Mouse (Mus musculus): ENCODE measurements at regions not wholly inside any gene's neighbourhood (a gene's known extent, or its start where the extent isn't known, plus 50 kb on each side); places are given as distances from the start of the nearest gene placed in this dataset.
A peak's percentile ranks its signal among the peaks of the same experiment; 100 is the strongest.

- no peak overlapping the region for H3K27ac ChIP-seq
- no peak overlapping the region for H3K4me3 ChIP-seq
- 87% methylated on average over 17 of the region's 17 CpGs for WGBS
- no peak overlapping the region for H3K4me2 ChIP-seq
- H3K4me1 ChIP-seq (replicated peaks): peaks cover 26% of the 10 kb centered on the region
- no peaks in the 10 kb centered on the region for H3K9me3 ChIP-seq (replicated peaks)
- no peak overlapping the region for H3K9ac ChIP-seq
- H3K27me3 ChIP-seq: no peaks in the 10 kb centered on the region
- no peaks in the 10 kb centered on the region for H3K36me3 ChIP-seq
- ATAC-seq (replicated peaks; ENCODE audit: insufficient number of reproducible peaks, insufficient read depth, low FRiP score, low read depth): no peak
These were observed 83.1 kb downstream of the S1pr1 start for GRCm38 (mm10) chr3:115631573-115632416.

GRCm38 (mm10) chr3:115622920-115623319, 92.0 kb downstream of the S1pr1 start:
- no peaks in the 10 kb centered on the region for H3K36me3 ChIP-seq
- 83% methylated on average over 3 of the region's 3 CpGs for WGBS
- no peak overlapping the region for H3K4me3 ChIP-seq
- peak overlapping the region; percentile 85 for H3K27ac ChIP-seq
- H3K27me3 ChIP-seq: no peaks in the 10 kb centered on the region
- H3K4me1 ChIP-seq (replicated peaks): peaks cover 9% of the 10 kb centered on the region; the same call in 1 of the 2 replicates
- H3K9me3 ChIP-seq (replicated peaks): no peaks in the 10 kb centered on the region
- no peak overlapping the region for H3K9ac ChIP-seq
- no peak for ATAC-seq (replicated peaks; ENCODE audit: insufficient number of reproducible peaks, insufficient read depth, low FRiP score, low read depth)
- H3K4me2 ChIP-seq: no peak overlapping the region

- Histone ChIP-seq H3K4me3 (no peak overlapping the region), H3K27me3 (no peaks in the 10 kb centered on the region), H3K4me1 (replicated peaks) (peaks cover 6% of the 10 kb centered on the region; the same call in 1 of the 2 replicates), H3K9ac (no peak overlapping the region), H3K4me2 (no peak overlapping the region), H3K9me3 (replicated peaks) (no peaks in the 10 kb centered on the region), H3K36me3 (no peaks in the 10 kb centered on the region), H3K27ac (peak overlapping the region; percentile 85)
- ATAC-seq (replicated peaks; ENCODE audit: insufficient number of reproducible peaks, insufficient read depth, low FRiP score, low read depth): peak; percentile 58
- WGBS: 33% methylated on average over 2 of the region's 2 CpGs
These were observed 92.6 kb downstream of the S1pr1 start for GRCm38 (mm10) chr3:115622300-115622699.

GRCm38 (mm10) chr3:115619970-115620369, 94.9 kb downstream of the S1pr1 start:
- Histone ChIP-seq H3K27ac (peak overlapping the region; percentile 85), H3K9me3 (replicated peaks) (no peaks in the 10 kb centered on the region), H3K4me1 (replicated peaks) (peaks cover 6% of the 10 kb centered on the region; the same call in 1 of the 2 replicates), H3K4me3 (no peak overlapping the region), H3K4me2 (no peak overlapping the region), H3K27me3 (no peaks in the 10 kb centered on the region), H3K36me3 (no peaks in the 10 kb centered on the region), H3K9ac (no peak overlapping the region)
- WGBS: 28% methylated on average over 3 of the region's 3 CpGs
- ATAC-seq (replicated peaks; ENCODE audit: insufficient number of reproducible peaks, insufficient read depth, low FRiP score, low read depth): peak; percentile 91

- H3K27ac ChIP-seq: no peak overlapping the region
- H3K4me2 ChIP-seq: no peak overlapping the region
- no peaks in the 10 kb centered on the region for H3K27me3 ChIP-seq
- WGBS: 36% methylated on average over 7 of the region's 7 CpGs
- H3K9me3 ChIP-seq (replicated peaks): no peaks in the 10 kb centered on the region
- no peak overlapping the region for H3K4me3 ChIP-seq
- ATAC-seq (replicated peaks; ENCODE audit: insufficient number of reproducible peaks, insufficient read depth, low FRiP score, low read depth): no peak
- H3K9ac ChIP-seq: no peak overlapping the region
- no peaks in the 10 kb centered on the region; the same call in 1 of the 2 replicates for H3K4me1 ChIP-seq (replicated peaks)
- H3K36me3 ChIP-seq: no peaks in the 10 kb centered on the region
These were observed 98.8 kb downstream of the S1pr1 start for GRCm38 (mm10) chr3:115615994-115616598.

- ATAC-seq (replicated peaks; ENCODE audit: insufficient number of reproducible peaks, insufficient read depth, low FRiP score, low read depth): no peak
- H3K9ac ChIP-seq: no peak overlapping the region
These were observed 102.0 kb downstream of the S1pr1 start for GRCm38 (mm10) chr3:115612859-115613258.

GRCm38 (mm10) chr3:115608087-115608486, 106.8 kb downstream of the S1pr1 start:
- WGBS: 84% methylated on average over 5 of the region's 5 CpGs
- ATAC-seq (replicated peaks; ENCODE audit: insufficient number of reproducible peaks, insufficient read depth, low FRiP score, low read depth): no peak

More at GRCm38 (mm10) chr3:115612859-115613258, 102.0 kb downstream of the S1pr1 start:
- 82% methylated on average over 6 of the region's 6 CpGs for WGBS
- H3K27me3 ChIP-seq: no peaks in the 10 kb centered on the region
- H3K4me2 ChIP-seq: no peak overlapping the region
- H3K4me3 ChIP-seq: no peak overlapping the region
- no peaks in the 10 kb centered on the region for H3K9me3 ChIP-seq (replicated peaks)
- H3K27ac ChIP-seq: no peak overlapping the region
- no peaks in the 10 kb centered on the region for H3K36me3 ChIP-seq
- H3K4me1 ChIP-seq (replicated peaks): no peaks in the 10 kb centered on the region

GRCm38 (mm10) chr3:115604734-115605279, 110.1 kb downstream of the S1pr1 start:
- Histone ChIP-seq H3K9ac (no peak overlapping the region), H3K27ac (no peak overlapping the region), H3K4me2 (no peak overlapping the region), H3K9me3 (replicated peaks) (no peaks in the 10 kb centered on the region), H3K27me3 (no peaks in the 10 kb centered on the region), H3K4me3 (no peak overlapping the region), H3K4me1 (replicated peaks) (no peaks in the 10 kb centered on the region), H3K36me3 (no peaks in the 10 kb centered on the region)
- no peak for ATAC-seq (replicated peaks; ENCODE audit: insufficient number of reproducible peaks, insufficient read depth, low FRiP score, low read depth)
- 65% methylated on average over 5 of the region's 5 CpGs for WGBS

More at GRCm38 (mm10) chr3:115608087-115608486, 106.8 kb downstream of the S1pr1 start:
- Histone ChIP-seq H3K36me3 (no peaks in the 10 kb centered on the region), H3K9ac (no peak overlapping the region), H3K27ac (no peak overlapping the region), H3K4me1 (replicated peaks) (no peaks in the 10 kb centered on the region), H3K4me2 (no peak overlapping the region), H3K9me3 (replicated peaks) (no peaks in the 10 kb centered on the region), H3K4me3 (no peak overlapping the region), H3K27me3 (no peaks in the 10 kb centered on the region)

- ATAC-seq (replicated peaks; ENCODE audit: insufficient number of reproducible peaks, insufficient read depth, low FRiP score, low read depth): no peak
- Histone ChIP-seq H3K36me3 (no peaks in the 10 kb centered on the region), H3K9me3 (replicated peaks) (no peaks in the 10 kb centered on the region), H3K4me2 (no peak overlapping the region), H3K27ac (no peak overlapping the region), H3K4me1 (replicated peaks) (no peaks in the 10 kb centered on the region), H3K27me3 (no peaks in the 10 kb centered on the region), H3K9ac (no peak overlapping the region), H3K4me3 (no peak overlapping the region)
- WGBS: 79% methylated on average over 7 of the region's 7 CpGs
These were observed 110.6 kb downstream of the S1pr1 start for GRCm38 (mm10) chr3:115604267-115604666.

- Histone ChIP-seq H3K9ac (no peak overlapping the region), H3K9me3 (replicated peaks) (no peaks in the 10 kb centered on the region), H3K36me3 (no peaks in the 10 kb centered on the region), H3K4me2 (no peak overlapping the region), H3K4me1 (replicated peaks) (no peaks in the 10 kb centered on the region), H3K27ac (no peak overlapping the region), H3K27me3 (no peaks in the 10 kb centered on the region), H3K4me3 (no peak overlapping the region)
- WGBS: 70% methylated on average over 3 of the region's 3 CpGs
- no peak for ATAC-seq (replicated peaks; ENCODE audit: insufficient number of reproducible peaks, insufficient read depth, low FRiP score, low read depth)
These were observed 111.1 kb downstream of the S1pr1 start for GRCm38 (mm10) chr3:115603803-115604202.

- H3K9ac ChIP-seq: no peak overlapping the region
- H3K27me3 ChIP-seq: no peaks in the 10 kb centered on the region
- no peaks in the 10 kb centered on the region for H3K36me3 ChIP-seq
- no peak overlapping the region for H3K4me3 ChIP-seq
- WGBS: 84% methylated on average over 2 of the region's 2 CpGs
- H3K4me2 ChIP-seq: no peak overlapping the region
- no peaks in the 10 kb centered on the region for H3K4me1 ChIP-seq (replicated peaks)
- H3K9me3 ChIP-seq (replicated peaks): no peaks in the 10 kb centered on the region
- no peak overlapping the region for H3K27ac ChIP-seq
- no peak for ATAC-seq (replicated peaks; ENCODE audit: insufficient number of reproducible peaks, insufficient read depth, low FRiP score, low read depth)
These were observed 115.6 kb downstream of the S1pr1 start for GRCm38 (mm10) chr3:115599281-115599680.
